Mouse (Mus musculus): ENCODE results near the gene Cyp24a1.

DNA sequence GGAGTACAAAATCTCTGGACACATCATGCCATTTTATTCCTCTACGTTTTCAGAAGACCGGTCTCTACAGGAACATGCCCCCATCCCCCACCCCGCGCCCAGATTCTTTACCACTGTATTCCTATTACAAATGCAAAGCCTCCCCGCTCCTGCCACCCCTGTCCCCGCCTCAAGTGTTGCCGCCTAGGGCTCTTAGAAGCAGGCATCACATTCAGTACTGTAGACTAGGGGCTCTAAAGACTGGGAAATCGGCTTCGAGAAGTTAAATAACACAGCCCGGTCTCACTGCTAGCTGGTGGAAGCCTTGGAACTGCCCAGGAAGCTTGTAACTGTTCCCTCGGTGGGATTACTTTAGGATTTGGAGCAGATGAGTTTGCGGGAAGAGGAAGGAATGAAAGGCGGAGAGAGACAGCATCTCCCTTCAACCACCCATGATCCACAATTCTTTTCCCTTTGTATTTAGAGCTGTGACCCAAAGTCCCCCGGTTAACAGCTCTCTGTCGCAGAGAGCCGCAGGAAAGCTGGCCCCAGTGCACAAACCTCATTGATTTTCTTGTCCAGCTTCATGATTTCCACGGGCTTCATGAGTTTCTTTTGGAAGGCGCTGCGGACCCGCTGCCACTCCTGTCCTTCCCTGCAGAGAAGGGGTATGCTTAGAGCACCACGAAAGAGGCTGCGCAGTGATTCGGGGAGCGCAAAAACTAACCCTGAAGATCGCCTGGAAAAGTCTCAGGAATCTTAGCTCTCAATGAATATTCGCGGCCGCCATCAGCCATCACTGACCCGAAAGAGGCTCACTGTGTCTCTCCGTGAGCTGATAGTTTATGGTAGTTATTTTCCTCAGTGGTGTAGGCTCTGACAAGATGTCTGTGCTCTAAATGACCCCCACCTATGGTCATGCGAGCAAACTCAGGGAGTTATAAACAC lies 1.9 kb downstream of the Cyp24a1 start:
- TF ChIP-seq POLR2A (IDR thresholded peaks at IDR 0.05; ENCODE audit: low read depth, low read length), result no peak
- TF ChIP-seq CTCF (conservative IDR thresholded peaks at IDR 0.05; ENCODE audit: insufficient read depth, insufficient read length, low read depth, low read length), result no peak
